Mouse (Mus musculus) spleen, adult 2 months (tissue): ENCODE measurements at regions not wholly inside any gene's neighbourhood (a gene's known extent, or its start where the extent isn't known, plus 50 kb on each side); places are given as distances from the start of the nearest gene placed in this dataset.

Experiments
- CTCF ChIP-seq: fragments of 200-500 bp; IDR thresholded peaks from 2 replicates; pipeline ENCODE4 v1.5.1; 2011; ENCODE audit warnings: mild to moderate bottlenecking, inconsistent platforms; ENCODE audit not compliant: insufficient read depth, insufficient read length, insufficient replicate concordance; ENCODE audit errors: extremely low read depth
- POLR2A ChIP-seq: fragments of 200-500 bp; IDR thresholded peaks from 2 replicates; pipeline ENCODE4 v1.6.1; 2011; ENCODE audit warnings: low read depth, low read length, inconsistent platforms

GRCm38 (mm10) chr17:15193831-15194230 is 152.5 kb upstream of the Gm3448 start:
- TF ChIP-seq CTCF (no peak), POLR2A (no peak)
